Mouse (Mus musculus) brown adipose tissue, adult 24 weeks (tissue): ENCODE measurements around the gene Tmem243. TPM values are rescaled to one million over a fixed set of nuclear protein-coding genes. Genes with fewer than 3 reads are reported as not detected.
"Not testable (repeated sequence)": the region's sequence is repeated elsewhere in the genome, so short reads cannot be mapped to it uniquely, and the experiment has no call there.

ENCODE experiments used
- H3K27ac ChIP-seq: fragments of 200-500 bp; replicated peaks from 2 replicates; pipeline ENCODE4 v1.5.1; 2012; ENCODE audit warnings: low read depth, mild to moderate bottlenecking, low read length
- H3K4me1 ChIP-seq: fragments of 200-500 bp; 2 replicates; pipeline ENCODE4 v1.6.1; 2012; ENCODE audit warnings: low read length, mixed read lengths; ENCODE audit not compliant: control insufficient read depth, insufficient read depth, insufficient read length
- H3K4me3 ChIP-seq: fragments of 200-500 bp; 2 replicates; pipeline ENCODE4 v1.5.1; 2012; ENCODE audit warnings: low read depth, mild to moderate bottlenecking, low read length, moderate library complexity; ENCODE audit not compliant: insufficient read depth
- polyA plus RNA-seq: library from polyadenylated mRNA; stranded (reverse); fragments of >200 nt; gene quantifications from 2 replicates; pipeline ENCODE4 v1.2.4, GENCODE M21; 2012; ENCODE audit not compliant: missing spikeins, insufficient read depth, insufficient read length

Gene Tmem243
- polyA plus RNA-seq, 1 experiment, result 92.2 TPM

GRCm38 (mm10) chr5:9135588-9135987 is 35.1 kb downstream of the Tmem243 start:
- Histone ChIP-seq H3K27ac (no peak overlapping the region), H3K4me3 (no peak overlapping the region), H3K4me1 (no peaks in the 10 kb centered on the region)

DNA sequence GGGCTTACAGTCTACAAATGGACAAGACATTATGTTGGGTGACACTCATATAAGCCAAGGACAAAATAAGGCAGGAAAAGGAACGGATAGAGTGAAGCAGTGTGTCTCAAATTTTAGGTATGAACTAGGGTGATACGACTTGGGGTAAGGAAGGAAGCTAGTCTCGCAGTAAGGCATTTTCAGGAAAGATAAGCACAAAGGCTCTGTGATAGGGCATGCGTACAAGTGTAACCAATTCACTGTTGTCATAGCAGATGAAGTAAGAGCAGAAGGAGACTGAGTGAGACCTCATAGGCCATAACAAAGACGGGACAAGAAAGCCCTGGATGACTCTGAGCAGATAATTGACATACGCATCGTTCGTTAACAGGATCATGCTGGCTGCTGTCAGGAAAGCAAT is 40.3 kb downstream of the Tmem243 start:
- no peaks in the 10 kb centered on the region for H3K4me1 ChIP-seq
- no peak overlapping the region for H3K4me3 ChIP-seq
- no peak overlapping the region for H3K27ac ChIP-seq

DNA sequence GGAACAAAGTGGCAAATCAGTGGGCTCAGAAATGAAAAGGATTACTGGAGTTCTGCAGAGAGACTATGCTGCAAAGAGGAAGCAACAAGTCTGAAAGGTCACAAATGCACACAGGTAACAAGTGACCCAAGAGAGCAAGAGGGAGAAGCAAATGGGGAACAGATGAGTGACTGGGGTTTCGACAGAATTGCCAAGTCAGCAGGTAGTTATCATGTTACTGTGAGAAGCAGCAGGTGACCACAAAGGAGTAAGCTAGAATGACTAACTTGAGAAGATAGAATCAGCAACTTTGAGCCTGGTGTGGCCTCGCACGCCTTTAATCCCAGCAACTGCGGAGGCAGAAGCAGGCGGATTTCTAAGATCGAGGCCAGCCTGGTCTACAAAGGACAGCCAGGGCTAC is 41.9 kb downstream of the Tmem243 start:
- Histone ChIP-seq H3K4me1 (no peaks in the 10 kb centered on the region), H3K27ac (no peak overlapping the region)

GRCm38 (mm10) chr5:9149273-9149850 is 48.9 kb downstream of the Tmem243 start:
- Histone ChIP-seq H3K27ac (no peak overlapping the region), H3K4me1 (no peaks in the 10 kb centered on the region), H3K4me3 (no peak overlapping the region)

More for the DNA sequence above, 41.9 kb downstream of the Tmem243 start:
- H3K4me3 ChIP-seq, result no peak overlapping the region

DNA sequence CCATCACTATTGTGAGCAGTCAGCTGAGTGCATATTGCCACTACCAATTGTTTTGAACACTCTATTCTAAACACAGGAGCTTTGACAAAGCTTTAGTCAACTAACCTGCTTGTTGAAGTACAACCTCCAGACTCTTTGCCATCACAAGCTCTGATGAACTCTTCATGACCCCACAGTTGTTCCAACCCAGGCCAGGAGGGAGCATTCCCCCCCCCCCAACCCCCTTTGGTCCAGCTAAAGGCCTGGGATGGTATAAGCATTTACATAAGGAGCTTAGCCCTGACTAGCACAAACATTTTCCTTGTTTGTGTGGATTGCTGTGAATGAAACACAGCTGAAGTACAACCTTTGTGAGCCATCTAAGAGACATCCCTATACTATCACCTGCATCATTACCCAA is 56.3 kb downstream of the Tmem243 start:
- no peak overlapping the region for H3K4me3 ChIP-seq
- H3K4me1 ChIP-seq, result peaks cover 3% of the 10 kb centered on the region; the same call in 1 of the 2 replicates
- H3K27ac ChIP-seq, result no peak overlapping the region

DNA sequence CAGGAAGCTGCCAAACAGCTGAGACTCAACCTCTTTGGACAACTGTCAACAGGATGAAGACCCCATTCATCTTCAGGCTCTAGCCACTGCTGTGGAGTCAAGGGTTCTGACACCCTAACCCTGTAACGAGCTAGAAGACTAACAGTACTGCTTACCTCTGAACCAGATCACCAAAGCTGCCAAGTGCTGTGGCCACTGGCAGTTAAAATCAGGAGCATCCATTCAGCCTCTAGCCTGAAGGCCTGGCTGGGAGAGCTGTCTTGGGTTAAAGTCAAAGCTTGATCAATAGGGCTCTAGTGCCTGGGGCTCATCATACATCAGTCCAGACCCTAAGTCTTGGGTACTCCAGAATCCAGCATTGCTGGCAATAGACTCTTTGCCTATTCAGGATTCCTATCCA is 56.9 kb downstream of the Tmem243 start:
- no peak overlapping the region for H3K27ac ChIP-seq
- H3K4me3 ChIP-seq, result no peak overlapping the region
- H3K4me1 ChIP-seq, result peaks cover 5% of the 10 kb centered on the region; the same call in 1 of the 2 replicates

- Histone ChIP-seq H3K4me1 (peaks cover 8% of the 10 kb centered on the region), H3K27ac (peak overlapping the region; percentile 72), H3K4me3 (peak overlapping the region; percentile 71)
Observed at GRCm38 (mm10) chr5:9160831-9161455, 60.5 kb downstream of the Tmem243 start.

- H3K4me3 ChIP-seq, result peak within 1 kb of the TSS; percentile 71
- H3K4me1 ChIP-seq, result peaks cover 8% of the 10 kb centered on the region
- peak within 1 kb of the TSS; percentile 84 for H3K27ac ChIP-seq
Observed at GRCm38 (mm10) chr5:9161456-9162041, 61.1 kb downstream of the Tmem243 start, which contains the start of gene Dmtf1. Gene Dmtf1 (minus strand): TSS chr5:9161776.

GRCm38 (mm10) chr5:9162088-9162487 is 61.6 kb downstream of the Tmem243 start:
- H3K27ac ChIP-seq, result peak overlapping the region; percentile 84
- H3K4me3 ChIP-seq, result peak overlapping the region; percentile 69
- H3K4me1 ChIP-seq, result peaks cover 7% of the 10 kb centered on the region

GRCm38 (mm10) chr5:9163411-9163810 is 62.9 kb downstream of the Tmem243 start:
- Histone ChIP-seq H3K4me1 (peaks cover 4% of the 10 kb centered on the region), H3K4me3 (no peak overlapping the region), H3K27ac (no peak overlapping the region)

GRCm38 (mm10) chr5:9165151-9165550 is 64.7 kb downstream of the Tmem243 start:
- not testable (repeated sequence) for H3K4me1 ChIP-seq, H3K4me3 ChIP-seq, H3K27ac ChIP-seq

GRCm38 (mm10) chr5:9166366-9166765 is 65.9 kb downstream of the Tmem243 start:
- H3K4me1 ChIP-seq, result peaks cover 4% of the 10 kb centered on the region
- H3K4me3 ChIP-seq, result no peak overlapping the region
- no peak overlapping the region for H3K27ac ChIP-seq

DNA sequence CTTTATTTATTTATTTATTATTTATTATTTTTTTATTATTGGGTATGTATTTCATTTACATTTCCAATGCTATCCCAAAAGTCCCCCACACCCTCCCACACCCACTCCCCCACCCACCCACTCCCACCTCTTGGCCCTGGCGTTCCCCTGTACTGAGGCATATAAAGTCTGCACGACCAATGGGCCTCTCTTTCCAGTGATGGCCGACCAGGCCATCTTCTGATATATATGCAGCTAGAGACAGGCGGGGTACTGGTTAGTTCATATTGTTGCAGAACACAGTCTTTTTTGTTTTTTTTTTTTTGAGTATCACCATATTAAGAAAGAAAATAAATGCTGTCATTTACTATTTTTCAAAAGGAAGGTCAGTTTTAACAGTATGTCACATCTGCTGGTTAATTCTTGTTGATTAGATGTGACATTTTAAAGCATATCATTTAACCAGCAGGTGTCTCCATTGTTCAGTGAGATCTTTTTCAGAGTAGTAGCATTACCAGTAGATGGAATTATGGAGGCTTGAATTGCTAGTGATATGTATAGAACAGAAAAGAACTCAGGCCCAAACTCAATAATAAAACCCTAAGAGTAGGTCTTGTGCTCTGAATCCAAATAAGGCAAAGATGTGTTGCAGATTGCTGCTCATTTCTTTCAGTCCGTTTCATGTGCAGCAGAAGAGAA is 69.0 kb downstream of the Tmem243 start:
- not testable (repeated sequence) for H3K4me3 ChIP-seq, H3K4me1 ChIP-seq, H3K27ac ChIP-seq

DNA sequence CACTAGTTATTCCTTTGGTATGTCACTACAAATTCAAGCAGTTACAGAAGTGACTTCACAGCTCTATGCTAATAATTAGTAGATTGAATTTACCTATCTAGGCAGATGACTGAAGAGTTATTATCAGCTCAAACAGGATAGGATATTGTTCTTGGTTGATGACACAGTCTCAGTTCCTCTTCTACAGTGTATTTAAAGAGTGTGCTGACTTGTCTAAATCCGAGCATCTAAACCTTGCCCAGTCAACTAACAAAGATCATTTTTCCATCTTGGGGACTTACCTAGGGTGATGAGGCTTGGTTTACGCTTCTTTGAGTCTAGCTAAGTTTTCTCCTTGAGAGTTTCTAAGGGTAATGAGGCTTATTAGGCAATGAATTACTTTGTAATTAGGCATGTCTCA is 72.8 kb downstream of the Tmem243 start:
- Histone ChIP-seq H3K27ac (no peak overlapping the region), H3K4me1 (no peaks in the 10 kb centered on the region), H3K4me3 (no peak overlapping the region)

DNA sequence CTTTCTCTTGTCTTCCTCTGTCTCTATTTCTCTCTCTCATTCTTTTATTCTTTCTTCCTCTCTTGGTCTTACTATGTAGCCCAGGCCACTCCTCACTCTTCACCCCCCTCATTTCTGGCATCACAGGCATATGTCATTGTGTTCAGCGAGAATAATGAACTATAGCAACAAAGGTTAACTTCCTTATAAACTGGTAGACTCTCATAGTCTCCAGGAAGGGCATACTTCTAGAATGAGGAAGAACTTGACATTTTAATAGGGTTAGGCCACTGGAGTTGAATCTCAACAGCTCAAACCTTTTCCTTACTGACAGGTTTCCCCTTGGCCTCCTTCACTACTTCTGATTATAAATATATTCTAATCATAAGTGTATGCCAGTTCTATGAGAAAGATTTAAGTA is 86.0 kb downstream of the Tmem243 start:
- Histone ChIP-seq H3K4me1 (no peaks in the 10 kb centered on the region), H3K4me3 (no peak overlapping the region), H3K27ac (no peak overlapping the region)
